Mouse (Mus musculus) lung, embryonic 16.5 days (tissue): ENCODE results near the gene Psmg4. TPM values are rescaled to one million over a fixed set of nuclear protein-coding genes. Genes with fewer than 3 reads are reported as not detected.

Experiments
- ATAC-seq: fragments of 200-750 bp; cut with Nextera tagmentation; 2 replicates; pipeline ENCODE4 v1.8.0; 2017; ENCODE audit warnings: low read depth, mild to moderate bottlenecking, moderate library complexity
- H3K27ac ChIP-seq: fragments of 300-500 bp; sonication (generic); 2 replicates; pipeline ENCODE4 v1.5.1; 2014; ENCODE audit warnings: mild to moderate bottlenecking, control low read depth, low read length
- H3K27me3 ChIP-seq: fragments of 300-500 bp; sonication (generic); 2 replicates; pipeline ENCODE4 v1.6.1; 2014; ENCODE audit warnings: low read depth, low read length, mixed read lengths; ENCODE audit not compliant: control insufficient read depth, insufficient read depth
- H3K36me3 ChIP-seq: fragments of 300-500 bp; sonication (generic); 2 replicates; pipeline ENCODE4 v1.6.1; 2014; ENCODE audit warnings: low read length; ENCODE audit not compliant: control insufficient read depth, insufficient read depth
- H3K4me1 ChIP-seq: fragments of 300-500 bp; sonication (generic); replicated peaks from 2 replicates; pipeline ENCODE4 v1.6.1; 2014; ENCODE audit warnings: low read length, mixed read lengths; ENCODE audit not compliant: control insufficient read depth, insufficient read depth
- H3K4me2 ChIP-seq: fragments of 300-500 bp; sonication (generic); 2 replicates; pipeline ENCODE4 v1.6.1; 2014; ENCODE audit warnings: low read depth, low read length, control low read depth
- H3K4me3 ChIP-seq: fragments of 300-500 bp; sonication (generic); 2 replicates; pipeline ENCODE4 v1.5.1; 2014; ENCODE audit warnings: mild to moderate bottlenecking, low read length, control low read depth
- H3K9ac ChIP-seq: fragments of 300-500 bp; sonication (generic); 2 replicates; pipeline ENCODE4 v1.6.1; 2014; ENCODE audit warnings: low read length, control low read depth
- H3K9me3 ChIP-seq: fragments of 300-500 bp; sonication (generic); 2 replicates; pipeline ENCODE4 v1.6.1; 2016; ENCODE audit warnings: low read length; ENCODE audit not compliant: control insufficient read depth
- WGBS: fragments of 180-500 bp; shearing (Covaris S2); extraction: QIAGEN DNeasy Blood & Tissue Kit; methylation state at CpG from one replicate; pipeline ENCODE4 v1.1.7; 2014; 5-methylcytosine and 5-hydroxymethylcytosine counted together
- polyA plus RNA-seq: library from polyadenylated mRNA; unstranded; fragments of >200 nt; fragmentation: Nextera tagmentation; extraction: Ambion mirVana; gene quantifications from 2 replicates; pipeline ENCODE4 v1.2.1, GENCODE M21; 2015

Gene Psmg4
- polyA plus RNA-seq, 1 experiment from 2014 or later: 67.3 TPM

DNA sequence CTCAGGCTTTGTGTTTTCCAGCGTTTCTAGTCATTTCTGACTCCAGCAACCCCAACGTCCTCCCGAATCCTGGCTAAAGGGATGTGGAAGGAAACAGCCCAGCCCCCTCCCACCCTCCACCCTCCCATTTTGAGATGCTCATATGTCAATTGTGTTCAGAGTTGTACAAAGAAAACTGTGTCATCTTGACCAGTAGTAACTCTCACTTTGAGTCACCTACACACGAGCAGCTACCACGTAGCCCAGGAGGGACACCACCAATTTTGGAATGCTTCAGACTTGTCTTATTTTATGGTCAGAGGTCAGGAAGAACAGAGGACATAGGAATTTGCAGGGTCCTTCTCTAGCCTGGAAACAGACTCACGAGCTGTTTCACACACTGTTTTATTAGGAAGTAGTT lies 11.3 kb downstream of the Psmg4 start:
- WGBS: 92% methylated on average over 6 of the region's 6 CpGs
- H3K4me1 ChIP-seq: no peaks in the 10 kb centered on the region
- no peak for ATAC-seq
- no peak overlapping the region for H3K27ac ChIP-seq
- H3K27me3 ChIP-seq: no peaks in the 10 kb centered on the region
- H3K4me3 ChIP-seq: no peak overlapping the region
- H3K9me3 ChIP-seq: no peaks in the 10 kb centered on the region
- H3K9ac ChIP-seq: no peak overlapping the region
- H3K4me2 ChIP-seq: no peak overlapping the region
- H3K36me3 ChIP-seq: no peaks in the 10 kb centered on the region

GRCm38 (mm10) chr13:34181624-34182023 lies 18.9 kb downstream of the Psmg4 start:
- H3K4me2 ChIP-seq: no peak overlapping the region
- H3K27me3 ChIP-seq: no peaks in the 10 kb centered on the region
- no peak overlapping the region for H3K27ac ChIP-seq
- WGBS: 72% methylated on average over 5 of the region's 5 CpGs
- no peak for ATAC-seq
- H3K36me3 ChIP-seq: peaks cover 18% of the 10 kb centered on the region
- no peak overlapping the region for H3K9ac ChIP-seq
- H3K4me1 ChIP-seq: no peaks in the 10 kb centered on the region
- no peaks in the 10 kb centered on the region for H3K9me3 ChIP-seq
- H3K4me3 ChIP-seq: no peak overlapping the region

DNA sequence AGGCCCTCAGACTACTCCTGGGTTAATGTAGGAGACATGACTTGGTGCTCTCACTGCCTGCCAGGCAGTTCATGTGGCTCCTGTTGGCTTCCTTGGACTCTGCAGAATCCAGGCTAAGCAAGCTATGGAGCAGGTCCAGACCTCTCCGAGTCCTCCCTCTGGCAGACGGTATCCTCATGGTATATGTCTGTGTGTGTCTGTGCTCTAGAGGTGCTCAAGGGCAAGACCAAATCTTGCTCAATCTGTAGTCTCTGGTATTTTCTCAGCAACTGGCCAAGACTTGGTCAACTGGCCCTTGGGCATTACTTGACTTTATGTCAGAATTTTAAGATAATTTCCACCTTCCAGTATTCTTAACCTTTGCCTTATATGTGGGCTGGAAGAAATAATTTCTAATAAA lies 22.6 kb downstream of the Psmg4 start:
- Histone ChIP-seq H3K4me1 (no peaks in the 10 kb centered on the region), H3K4me2 (no peak overlapping the region), H3K4me3 (no peak overlapping the region), H3K9ac (no peak overlapping the region), H3K36me3 (peaks cover 13% of the 10 kb centered on the region; the same call in 1 of the 2 replicates), H3K27ac (no peak overlapping the region), H3K27me3 (no peaks in the 10 kb centered on the region), H3K9me3 (no peaks in the 10 kb centered on the region)
- ATAC-seq: no peak
- 68% methylated on average over 2 of the region's 2 CpGs for WGBS

GRCm38 (mm10) chr13:34187571-34187970 lies 24.8 kb downstream of the Psmg4 start:
- Histone ChIP-seq H3K9ac (no peak overlapping the region), H3K4me1 (no peaks in the 10 kb centered on the region), H3K27me3 (no peaks in the 10 kb centered on the region), H3K27ac (no peak overlapping the region), H3K36me3 (peaks cover 3% of the 10 kb centered on the region; the same call in 1 of the 2 replicates), H3K4me3 (no peak overlapping the region), H3K4me2 (no peak overlapping the region; the same call in 1 of the 2 replicates), H3K9me3 (no peaks in the 10 kb centered on the region)
- WGBS: 13% methylated on average over 5 of the region's 5 CpGs
- ATAC-seq: peak; percentile 81; the same call in 1 of the 2 replicates

DNA sequence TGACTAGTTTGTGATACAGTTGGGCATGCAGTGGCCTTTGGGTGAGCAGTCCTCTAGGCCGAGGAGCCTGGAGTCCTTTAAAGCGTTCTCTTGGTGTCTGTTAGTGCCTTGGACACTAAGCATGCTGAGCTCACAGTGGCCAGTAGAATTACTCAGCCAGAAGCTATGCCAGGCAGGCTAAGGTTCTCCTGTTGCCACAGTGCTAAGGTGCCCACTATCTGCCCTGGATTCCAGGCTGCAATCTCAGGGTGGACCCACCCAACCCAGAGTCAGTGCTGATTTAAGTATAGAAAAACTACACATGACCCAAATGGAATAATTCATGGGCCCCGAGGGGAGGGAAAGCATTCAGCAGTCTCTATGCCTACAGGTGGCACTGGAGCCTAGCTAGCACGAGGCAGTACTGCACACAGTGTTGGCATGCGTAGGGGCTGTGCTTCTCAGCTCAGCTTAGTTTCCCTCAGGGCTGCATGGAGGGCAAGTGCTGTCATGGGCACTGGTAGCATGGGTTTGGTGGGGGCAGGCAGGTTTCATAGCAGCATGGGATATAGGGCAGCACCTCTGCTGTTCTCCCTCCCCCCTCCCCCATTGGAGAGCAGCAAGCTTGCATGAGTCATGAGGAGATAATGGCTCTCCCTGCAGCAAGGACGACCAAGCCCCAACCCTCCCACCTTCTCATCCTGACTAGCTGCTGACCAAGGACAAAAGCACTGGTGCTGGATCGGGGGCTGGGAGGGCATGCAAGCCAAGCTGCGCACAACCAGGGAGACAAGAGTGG lies 29.8 kb downstream of the Psmg4 start:
- ATAC-seq: peak; percentile 69; the same call in 1 of the 2 replicates
- H3K4me3 ChIP-seq: no peak overlapping the region
- H3K4me2 ChIP-seq: no peak overlapping the region
- WGBS: 62% methylated on average over 8 of the region's 8 CpGs
- no peaks in the 10 kb centered on the region; the same call in 1 of the 2 replicates for H3K4me1 ChIP-seq
- no peaks in the 10 kb centered on the region for H3K9me3 ChIP-seq
- H3K27ac ChIP-seq: no peak overlapping the region
- no peaks in the 10 kb centered on the region for H3K27me3 ChIP-seq
- H3K9ac ChIP-seq: no peak overlapping the region
- H3K36me3 ChIP-seq: peaks cover 3% of the 10 kb centered on the region; the same call in 1 of the 2 replicates

GRCm38 (mm10) chr13:34193384-34193783 lies 30.6 kb downstream of the Psmg4 start:
- no peak for ATAC-seq
- H3K4me1 ChIP-seq: no peaks in the 10 kb centered on the region; the same call in 1 of the 2 replicates
- H3K36me3 ChIP-seq: peaks cover 3% of the 10 kb centered on the region; the same call in 1 of the 2 replicates
- no peaks in the 10 kb centered on the region for H3K27me3 ChIP-seq
- WGBS: 58% methylated on average over 8 of the region's 8 CpGs
- no peak overlapping the region for H3K9ac ChIP-seq
- no peak overlapping the region for H3K4me2 ChIP-seq
- no peaks in the 10 kb centered on the region for H3K9me3 ChIP-seq
- H3K4me3 ChIP-seq: no peak overlapping the region
- H3K27ac ChIP-seq: no peak overlapping the region

DNA sequence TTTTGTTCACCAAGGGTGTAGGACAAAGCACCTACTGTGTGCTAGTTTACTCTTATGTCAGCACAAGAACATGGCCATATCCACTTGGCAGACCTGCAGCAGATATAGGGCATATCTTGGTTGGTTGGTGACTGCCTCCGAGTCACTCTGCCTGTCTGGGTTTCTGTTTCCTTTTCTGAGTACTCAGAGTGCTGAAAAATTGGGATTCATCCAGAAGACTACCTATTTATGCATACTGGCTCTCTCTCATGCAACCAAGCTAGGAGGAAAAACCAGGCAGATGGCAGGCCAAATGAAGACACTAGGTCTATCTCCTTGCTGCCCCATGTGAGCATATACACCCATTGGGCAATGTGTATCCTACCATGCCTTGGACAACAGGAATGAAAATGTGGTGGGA lies 32.9 kb downstream of the Psmg4 start:
- ATAC-seq: no peak

DNA sequence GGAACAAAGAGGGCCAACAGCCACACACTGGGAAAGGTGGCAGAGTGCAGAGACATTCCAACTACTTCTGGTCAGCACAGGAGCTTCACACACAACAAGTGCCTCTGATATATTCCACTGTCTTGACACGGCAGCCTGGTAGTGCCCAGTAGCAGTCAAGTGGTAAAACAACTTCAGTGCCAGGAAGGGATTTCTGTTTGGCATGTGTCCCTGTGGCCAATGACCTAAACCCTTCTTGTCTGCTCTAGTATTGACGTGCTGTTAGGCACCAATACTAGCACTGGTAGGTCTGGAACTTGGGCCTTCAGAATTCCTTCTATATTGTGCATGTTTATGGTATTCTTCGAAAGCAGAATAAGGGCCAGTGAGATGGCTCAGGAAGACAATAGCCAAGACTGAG lies 42.5 kb downstream of the Psmg4 start:
- WGBS: 77% methylated on average over 3 of the region's 3 CpGs
- no peaks in the 10 kb centered on the region; the same call in 1 of the 2 replicates for H3K36me3 ChIP-seq
- no peak overlapping the region for H3K4me3 ChIP-seq
- H3K4me1 ChIP-seq: 0 out of 2 replicates have a peak, but pooled peaks cover 3% of the 10 kb centered on the region
- H3K4me2 ChIP-seq: no peak overlapping the region
- no peak overlapping the region for H3K27ac ChIP-seq
- no peak overlapping the region for H3K9ac ChIP-seq
- no peak for ATAC-seq
- H3K9me3 ChIP-seq: no peaks in the 10 kb centered on the region
- no peaks in the 10 kb centered on the region for H3K27me3 ChIP-seq

More for the DNA sequence above, 32.9 kb downstream of the Psmg4 start:
- Histone ChIP-seq H3K27ac (no peak overlapping the region), H3K4me2 (no peak overlapping the region), H3K4me3 (no peak overlapping the region), H3K27me3 (no peaks in the 10 kb centered on the region), H3K9me3 (no peaks in the 10 kb centered on the region), H3K4me1 (no peaks in the 10 kb centered on the region; the same call in 1 of the 2 replicates), H3K36me3 (peaks cover 3% of the 10 kb centered on the region; the same call in 1 of the 2 replicates), H3K9ac (no peak overlapping the region)
- WGBS: 71% methylated on average over 1 of the region's 1 CpGs

DNA sequence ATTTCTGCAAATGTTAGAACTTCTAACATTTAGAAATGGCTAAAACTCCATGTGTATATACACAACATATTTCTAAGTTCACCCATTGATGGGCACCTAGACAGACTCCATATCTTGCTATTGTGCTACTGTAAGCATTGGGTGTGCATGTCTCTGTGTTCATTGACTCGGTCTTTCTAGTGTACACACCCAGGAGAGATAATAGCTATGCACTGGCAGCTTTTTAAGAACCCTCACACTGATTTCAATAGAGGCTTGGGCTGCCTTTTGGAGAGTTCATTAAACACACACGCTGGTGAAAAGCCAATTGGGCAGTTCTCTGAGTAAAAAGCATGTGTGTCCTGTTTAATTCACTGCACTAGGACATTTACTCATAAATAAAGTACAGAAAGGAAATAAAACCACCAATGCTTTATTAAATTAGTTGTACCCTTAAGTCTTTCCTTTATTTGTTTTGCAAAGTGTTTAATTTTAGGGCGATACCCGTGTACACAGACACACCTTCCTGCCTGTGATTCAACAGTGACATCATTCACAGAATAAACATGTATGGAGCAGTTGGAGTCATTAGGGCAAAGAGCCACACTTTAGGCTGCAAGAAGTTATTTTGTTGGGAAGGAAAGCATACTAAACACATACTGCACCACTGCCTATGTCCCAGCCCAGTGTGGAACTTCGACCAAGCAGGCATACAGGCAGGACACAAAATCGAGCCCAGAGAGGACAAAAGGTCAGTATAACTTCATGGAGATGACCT lies 45.1 kb downstream of the Psmg4 start:
- Histone ChIP-seq H3K4me1 (0 out of 2 replicates have a peak, but pooled peaks cover 3% of the 10 kb centered on the region), H3K4me3 (no peak overlapping the region), H3K27ac (peak overlapping the region; percentile 52; the same call in 1 of the 2 replicates), H3K27me3 (no peaks in the 10 kb centered on the region), H3K9ac (no peak overlapping the region), H3K36me3 (no peaks in the 10 kb centered on the region; the same call in 1 of the 2 replicates), H3K9me3 (no peaks in the 10 kb centered on the region), H3K4me2 (no peak overlapping the region)
- 49% methylated on average over 6 of the region's 6 CpGs for WGBS
- peak; percentile 56 for ATAC-seq
